Mouse (Mus musculus) embryonic facial prominence, embryonic 15.5 days (tissue): ENCODE data around the gene Ano1. TPM values are rescaled to one million over a fixed set of nuclear protein-coding genes. Genes with fewer than 3 reads are reported as not detected.

ENCODE experiments used
- ATAC-seq: fragments of 200-750 bp; cut with Nextera tagmentation; 2 replicates; pipeline ENCODE4 v1.8.0; 2017; ENCODE audit warnings: low read depth, moderate TSS enrichment; ENCODE audit not compliant: insufficient number of reproducible peaks, low FRiP score, low TSS enrichment
- H3K27ac ChIP-seq: fragments of 300-500 bp; sonication (generic); replicated peaks from 2 replicates; pipeline ENCODE4 v1.5.1; 2015; ENCODE audit warnings: mild to moderate bottlenecking, inconsistent platforms
- H3K27me3 ChIP-seq: fragments of 300-500 bp; sonication (generic); 2 replicates; pipeline ENCODE4 v1.6.1; 2015; ENCODE audit warnings: inconsistent platforms
- H3K36me3 ChIP-seq: fragments of 300-500 bp; sonication (generic); 2 replicates; pipeline ENCODE4 v1.6.1; 2015; ENCODE audit warnings: mild to moderate bottlenecking, inconsistent platforms
- H3K4me1 ChIP-seq: fragments of 300-500 bp; sonication (generic); 2 replicates; pipeline ENCODE4 v1.6.1; 2015; ENCODE audit warnings: inconsistent platforms
- H3K4me2 ChIP-seq: fragments of 300-500 bp; sonication (generic); replicated peaks from 2 replicates; pipeline ENCODE4 v1.6.1; 2015; ENCODE audit warnings: mild to moderate bottlenecking, inconsistent platforms
- H3K4me3 ChIP-seq: fragments of 300-500 bp; sonication (generic); replicated peaks from 2 replicates; pipeline ENCODE4 v1.5.1; 2015; ENCODE audit warnings: mild to moderate bottlenecking, inconsistent platforms
- H3K9ac ChIP-seq: fragments of 300-500 bp; sonication (generic); 2 replicates; pipeline ENCODE4 v1.6.1; 2015; ENCODE audit warnings: inconsistent platforms
- H3K9me3 ChIP-seq: fragments of 300-500 bp; sonication (generic); replicated peaks from 2 replicates; pipeline ENCODE4 v1.6.1; 2016; ENCODE audit warnings: inconsistent platforms
- WGBS: fragments of 180-500 bp; shearing (Covaris S2); methylation state at CpG from one replicate; pipeline ENCODE4 v1.1.7; 2015; 5-methylcytosine and 5-hydroxymethylcytosine counted together
- polyA plus RNA-seq: library from polyadenylated mRNA; unstranded; fragments of >200 nt; fragmentation: Nextera tagmentation; extraction: Ambion mirVana; gene quantifications from 2 replicates; pipeline ENCODE4 v1.2.1, GENCODE M21; 2015

Gene Ano1
- polyA plus RNA-seq, 1 experiment from 2014 or later = 20.6 TPM

GRCm38 (mm10) chr7:144577876-144578275 is 173.9 kb downstream of the Ano1 start:
- Histone ChIP-seq H3K9ac (no peak overlapping the region), H3K36me3 (peaks cover 18% of the 10 kb centered on the region; the same call in 1 of the 2 replicates), H3K4me2 (no peak overlapping the region), H3K9me3 (no peaks in the 10 kb centered on the region), H3K4me3 (no peak overlapping the region), H3K27me3 (no peaks in the 10 kb centered on the region), H3K27ac (no peak overlapping the region), H3K4me1 (peaks cover 15% of the 10 kb centered on the region)
- WGBS = 67% methylated on average over 5 of the region's 5 CpGs
- ATAC-seq = no peak

GRCm38 (mm10) chr7:144572234-144572633 is 179.5 kb downstream of the Ano1 start:
- Histone ChIP-seq H3K27ac (no peak overlapping the region), H3K36me3 (no peaks in the 10 kb centered on the region), H3K9me3 (no peaks in the 10 kb centered on the region), H3K9ac (no peak overlapping the region), H3K4me2 (no peak overlapping the region), H3K4me3 (no peak overlapping the region), H3K4me1 (peaks cover 5% of the 10 kb centered on the region; the same call in 1 of the 2 replicates), H3K27me3 (no peaks in the 10 kb centered on the region)
- no peak for ATAC-seq
- WGBS = 76% methylated on average over 5 of the region's 5 CpGs

- no peaks in the 10 kb centered on the region for H3K36me3 ChIP-seq
- H3K27me3 ChIP-seq = no peaks in the 10 kb centered on the region
- peaks cover 5% of the 10 kb centered on the region; the same call in 1 of the 2 replicates for H3K4me1 ChIP-seq
- no peak overlapping the region for H3K4me3 ChIP-seq
- no peak overlapping the region for H3K27ac ChIP-seq
- no peak overlapping the region for H3K4me2 ChIP-seq
- H3K9ac ChIP-seq = no peak overlapping the region
- ATAC-seq = no peak
- no peaks in the 10 kb centered on the region for H3K9me3 ChIP-seq
Observed at GRCm38 (mm10) chr7:144571598-144571997, 180.2 kb downstream of the Ano1 start.

GRCm38 (mm10) chr7:144569428-144569827 is 182.3 kb downstream of the Ano1 start:
- H3K4me2 ChIP-seq = no peak overlapping the region
- ATAC-seq = no peak

GRCm38 (mm10) chr7:144568091-144568490 is 183.7 kb downstream of the Ano1 start:
- H3K36me3 ChIP-seq = no peaks in the 10 kb centered on the region
- no peaks in the 10 kb centered on the region for H3K9me3 ChIP-seq
- no peak overlapping the region for H3K4me3 ChIP-seq
- no peak for ATAC-seq
- no peak overlapping the region for H3K9ac ChIP-seq
- no peak overlapping the region for H3K4me2 ChIP-seq
- H3K27me3 ChIP-seq = no peaks in the 10 kb centered on the region
- no peak overlapping the region for H3K27ac ChIP-seq
- peaks cover 8% of the 10 kb centered on the region; the same call in 1 of the 2 replicates for H3K4me1 ChIP-seq

More at GRCm38 (mm10) chr7:144569428-144569827, 182.3 kb downstream of the Ano1 start:
- WGBS = 52% methylated on average over 7 of the region's 7 CpGs
- no peak overlapping the region for H3K9ac ChIP-seq
- no peaks in the 10 kb centered on the region for H3K9me3 ChIP-seq
- no peak overlapping the region for H3K4me3 ChIP-seq
- peaks cover 5% of the 10 kb centered on the region; the same call in 1 of the 2 replicates for H3K4me1 ChIP-seq
- H3K27me3 ChIP-seq = no peaks in the 10 kb centered on the region
- H3K36me3 ChIP-seq = no peaks in the 10 kb centered on the region
- no peak overlapping the region for H3K27ac ChIP-seq

GRCm38 (mm10) chr7:144566921-144567682 is 184.7 kb downstream of the Ano1 start:
- no peaks in the 10 kb centered on the region for H3K36me3 ChIP-seq
- ATAC-seq = no peak
- no peak overlapping the region; the same call in 1 of the 2 replicates for H3K27ac ChIP-seq
- H3K4me2 ChIP-seq = no peak overlapping the region
- H3K9me3 ChIP-seq = no peaks in the 10 kb centered on the region
- no peaks in the 10 kb centered on the region for H3K27me3 ChIP-seq
- WGBS = 59% methylated on average over 3 of the region's 3 CpGs
- H3K4me1 ChIP-seq = peaks cover 8% of the 10 kb centered on the region; the same call in 1 of the 2 replicates
- no peak overlapping the region for H3K4me3 ChIP-seq
- H3K9ac ChIP-seq = no peak overlapping the region

GRCm38 (mm10) chr7:144563456-144564155 is 188.2 kb downstream of the Ano1 start:
- ATAC-seq = 0 out of 2 replicates have a peak, but pooled peaks have one; percentile 35
- H3K27ac ChIP-seq = peak overlapping the region; percentile 40; the same call in 1 of the 2 replicates

GRCm38 (mm10) chr7:144562016-144562415 is 189.8 kb downstream of the Ano1 start:
- Histone ChIP-seq H3K4me3 (no peak overlapping the region), H3K4me1 (peaks cover 3% of the 10 kb centered on the region; the same call in 1 of the 2 replicates), H3K4me2 (no peak overlapping the region), H3K27ac (no peak overlapping the region), H3K36me3 (no peaks in the 10 kb centered on the region), H3K9me3 (no peaks in the 10 kb centered on the region), H3K9ac (no peak overlapping the region), H3K27me3 (no peaks in the 10 kb centered on the region)
- WGBS = 15% methylated on average over 3 of the region's 3 CpGs
- no peak for ATAC-seq

More at GRCm38 (mm10) chr7:144563456-144564155, 188.2 kb downstream of the Ano1 start:
- Histone ChIP-seq H3K36me3 (no peaks in the 10 kb centered on the region), H3K9ac (no peak overlapping the region), H3K4me2 (no peak overlapping the region), H3K9me3 (no peaks in the 10 kb centered on the region), H3K4me1 (peaks cover 3% of the 10 kb centered on the region; the same call in 1 of the 2 replicates), H3K27me3 (no peaks in the 10 kb centered on the region), H3K4me3 (no peak overlapping the region)
- WGBS = 45% methylated on average over 9 of the region's 9 CpGs

GRCm38 (mm10) chr7:144560594-144560993 is 191.2 kb downstream of the Ano1 start:
- no peaks in the 10 kb centered on the region for H3K27me3 ChIP-seq
- H3K9ac ChIP-seq = no peak overlapping the region
- WGBS = 83% methylated on average over 4 of the region's 4 CpGs
- no peaks in the 10 kb centered on the region for H3K36me3 ChIP-seq
- no peak for ATAC-seq
- H3K9me3 ChIP-seq = no peaks in the 10 kb centered on the region
- no peak overlapping the region for H3K4me2 ChIP-seq
- no peak overlapping the region for H3K4me3 ChIP-seq
- peaks cover 3% of the 10 kb centered on the region; the same call in 1 of the 2 replicates for H3K4me1 ChIP-seq
- no peak overlapping the region for H3K27ac ChIP-seq

GRCm38 (mm10) chr7:144558552-144558951 is 193.2 kb downstream of the Ano1 start:
- Histone ChIP-seq H3K4me3 (no peak overlapping the region), H3K4me1 (peaks cover 5% of the 10 kb centered on the region; the same call in 1 of the 2 replicates), H3K27ac (no peak overlapping the region), H3K27me3 (no peaks in the 10 kb centered on the region), H3K4me2 (no peak overlapping the region), H3K9ac (no peak overlapping the region), H3K9me3 (no peaks in the 10 kb centered on the region), H3K36me3 (no peaks in the 10 kb centered on the region)
- ATAC-seq = no peak
- WGBS = 44% methylated on average over 6 of the region's 6 CpGs

GRCm38 (mm10) chr7:144554123-144554472 is 197.7 kb downstream of the Ano1 start:
- H3K27ac ChIP-seq = peak overlapping the region; percentile 34; the same call in 1 of the 2 replicates
- H3K36me3 ChIP-seq = peaks cover 29% of the 10 kb centered on the region
- H3K4me3 ChIP-seq = peak overlapping the region; percentile 96
- WGBS = 21% methylated on average over 8 of the region's 8 CpGs
- ATAC-seq = no peak; the same call in 1 of the 2 replicates
- no peaks in the 10 kb centered on the region for H3K9me3 ChIP-seq
- H3K27me3 ChIP-seq = no peaks in the 10 kb centered on the region
- peaks cover 28% of the 10 kb centered on the region for H3K4me1 ChIP-seq
- H3K4me2 ChIP-seq = peak overlapping the region; percentile 77
- peak overlapping the region; percentile 98; the same call in 1 of the 2 replicates for H3K9ac ChIP-seq
